ENCODE assay signal across 9 mouse cellular contexts in the genomic region with DNA sequence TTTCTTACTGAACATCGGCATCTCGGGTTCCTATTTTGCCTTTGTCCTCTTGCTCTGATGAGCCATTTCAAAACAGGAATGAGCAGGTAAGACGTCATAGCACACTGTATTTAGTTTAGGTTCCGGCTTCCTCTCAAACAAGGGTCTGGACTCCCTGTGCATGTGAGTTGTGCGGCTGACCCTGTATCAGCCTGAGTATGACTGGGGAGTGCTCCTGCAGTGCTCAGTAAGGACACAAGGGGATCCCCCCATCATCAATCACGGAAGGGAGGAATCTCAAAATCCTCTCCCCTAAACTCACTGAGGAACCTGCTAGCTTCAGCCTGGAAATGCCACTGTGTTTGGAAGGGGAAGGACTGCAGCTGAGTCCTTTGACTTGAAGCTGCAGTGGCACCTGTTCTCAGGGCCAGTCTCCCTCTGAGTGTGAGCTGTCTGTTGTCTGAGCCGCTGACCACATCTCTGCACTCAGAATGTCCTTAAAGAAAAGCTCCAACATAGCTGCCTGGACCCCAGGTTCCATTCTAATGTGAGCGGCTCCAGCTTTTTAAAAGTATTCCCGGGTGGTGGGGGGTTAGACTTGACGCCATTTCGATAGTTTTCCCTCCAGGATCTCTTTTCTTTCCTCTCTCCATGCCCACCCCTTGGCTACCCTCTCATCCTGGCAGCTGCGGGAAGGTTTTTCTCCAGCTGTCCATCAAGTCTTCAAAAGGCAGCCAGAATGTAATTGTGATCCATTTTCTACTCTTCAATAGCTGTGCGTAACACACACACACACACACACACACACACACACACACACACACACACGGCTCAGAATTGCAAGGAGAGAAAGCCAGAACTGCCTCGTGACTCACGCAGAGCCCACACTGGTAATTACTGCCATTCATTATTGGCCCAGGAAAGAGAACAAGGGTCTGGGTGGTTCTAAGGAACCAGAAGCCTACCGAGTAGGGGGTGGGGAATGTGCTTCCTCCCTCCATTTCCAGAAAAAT.
DNase-seq lines count a peak whose midpoint lies in the region; ATAC-seq and TF ChIP-seq lines count a peak whose summit lies in the region.
"Had no signal": no experiment of that assay in that cellular context is flagged by ENCODE, and none has a peak within 500 bp of the region (broad histone marks: within the 10 kb centered on the region; RNA-seq: fewer than 3 reads in every experiment).

No protein-coding gene starts in this region.

- H3K27me3 ChIP-seq in embryonic facial prominence, embryonic 11.5 days (ENCODE audit: control insufficient read depth, insufficient read depth, low read length), result no peaks in the 10 kb centered on the region

- no peak overlapping the region for H3K4me2 ChIP-seq in embryonic facial prominence, embryonic 11.5 days (ENCODE audit: low read depth, low read length)

- H3K4me1 ChIP-seq in embryonic facial prominence, embryonic 11.5 days (ENCODE audit: control insufficient read depth, insufficient read depth, low read length), result no peaks in the 10 kb centered on the region

- 53% methylated on average over 17 of the region's 17 CpGs for WGBS in embryonic facial prominence, embryonic 11.5 days

- DNase-seq in embryonic facial prominence, embryonic 11.5 days (ENCODE audit: low spot score), result peak; percentile 41
- peak; percentile 36 to 70 for DNase-seq in frontal cortex, adult 2 months (ENCODE audit: extremely low spot score in 1 of 2, low spot score in 1 of 2)
- peak; percentile 29 to 62 for DNase-seq in left cerebral cortex, adult 2 months (ENCODE audit: extremely low spot score in 1 of 2, low spot score in 2 of 2)
- DNase-seq in right cerebral cortex, adult 2 months (ENCODE audit: low spot score in 2 of 2), result peak; percentile 54 to 65
- no peak for DNase-seq in T-cell, adult 2 months (ENCODE audit: low spot score)
- no peak for DNase-seq in urinary bladder, postnatal 36 days (ENCODE audit: low spot score in 2 of 2)
- DNase-seq in urinary bladder, postnatal 14 days (ENCODE audit: low spot score), result no peak
- DNase-seq: heart, postnatal 10 days had no signal

- H3K4me3 ChIP-seq in embryonic facial prominence, embryonic 11.5 days (ENCODE audit: low read depth, low read length), result no peak overlapping the region
- no peak overlapping the region for H3K4me3 ChIP-seq in left cerebral cortex, adult 2 months

- H3K36me3 ChIP-seq in embryonic facial prominence, embryonic 11.5 days (replicated peaks; ENCODE audit: control insufficient read depth, insufficient read depth, low read depth, low read length), result no peaks in the 10 kb centered on the region

- no peak; the same call in 1 of the 2 replicates for TF ChIP-seq CTCF in left cerebral cortex, adult 2 months (IDR thresholded peaks at IDR 0.05)

- no peak overlapping the region for H3K9ac ChIP-seq in embryonic facial prominence, embryonic 11.5 days (replicated peaks; ENCODE audit: low read length)

- H3K9me3 ChIP-seq in embryonic facial prominence, embryonic 11.5 days (replicated peaks; ENCODE audit: control insufficient read depth, low read length), result no peaks in the 10 kb centered on the region

- no peak overlapping the region for H3K27ac ChIP-seq in embryonic facial prominence, embryonic 11.5 days (replicated peaks; ENCODE audit: low read depth, low read length)
- H3K27ac ChIP-seq in left cerebral cortex, adult 2 months, result peak overlapping the region; percentile 59; the same call in 1 of the 2 replicates
- H3K27ac ChIP-seq: macrophage had no signal

- intact Hi-C loops in left cerebral cortex, adult 2 months (cut with DNase I), result loop anchor here (5.0 kb wide), 1 partner anchor 41 kb away; no protein-coding TSS in a partner anchor

- no peak for ATAC-seq in embryonic facial prominence, embryonic 11.5 days (replicated peaks; ENCODE audit: insufficient number of reproducible peaks, low FRiP score, low TSS enrichment, low read depth)

Comparison
In these comparisons a context has a peak if more than half of its experiments do, and no peak if none do; other contexts are left out.
1. DNase-seq: peak in embryonic facial prominence, embryonic 11.5 days (single experiment), frontal cortex, adult 2 months (2 of 2), left cerebral cortex, adult 2 months (2 of 2) and right cerebral cortex, adult 2 months (2 of 2); none in T-cell, adult 2 months (single experiment), urinary bladder, postnatal 36 days (0 of 2) and urinary bladder, postnatal 14 days (single experiment).